Mouse (Mus musculus) cerebellum, adult 2 months (tissue): ENCODE results near the gene Large2.

ENCODE experiments used
- CTCF ChIP-seq: fragments of 200-500 bp; IDR thresholded peaks from 2 replicates; pipeline ENCODE4 v1.5.1; 2011; ENCODE audit warnings: low read depth, mild to moderate bottlenecking, control low read depth, low read length, moderate library complexity, borderline replicate concordance; ENCODE audit not compliant: insufficient read depth
- POLR2A ChIP-seq: fragments of 200-500 bp; IDR thresholded peaks from 2 replicates; pipeline ENCODE4 v1.6.1; 2011; ENCODE audit warnings: low read length, control low read depth, borderline replicate concordance; ENCODE audit not compliant: insufficient read depth

DNA sequence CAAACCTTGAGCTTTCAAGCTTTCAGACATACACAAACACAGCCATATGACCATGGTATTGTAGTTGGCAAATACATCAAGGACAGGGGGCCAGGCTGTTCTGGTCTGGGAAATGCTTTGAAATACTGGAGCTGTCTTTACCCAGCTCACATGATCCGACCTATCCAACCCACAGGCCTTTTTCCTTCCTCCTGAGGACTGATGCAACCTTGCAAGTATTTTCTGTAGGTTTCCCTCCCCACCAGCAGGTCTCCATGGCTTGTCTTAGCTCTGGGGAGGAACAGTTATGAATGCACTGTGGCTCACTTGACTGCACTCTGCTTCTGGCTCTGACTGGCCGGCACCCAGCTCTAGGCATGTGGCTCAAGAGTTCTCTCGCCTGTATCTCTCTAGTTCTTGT, 58.0 kb downstream of the Large2 start:
- no peak for TF ChIP-seq CTCF
- TF ChIP-seq POLR2A, result no peak
